Mouse (Mus musculus): ENCODE results near the gene Fbxl18.

Gene Fbxl18

GRCm38 (mm10) chr5:142823096-142824062 lies 71.8 kb downstream of the Fbxl18 start:
- peak; percentile 91 for DNase-seq (ENCODE audit: low read depth, low spot score)

- peak; percentile 71 for DNase-seq (ENCODE audit: low read depth, low spot score)
Measured at GRCm38 (mm10) chr5:142822286-142823095, 72.7 kb downstream of the Fbxl18 start.

GRCm38 (mm10) chr5:142821974-142822285 lies 73.3 kb downstream of the Fbxl18 start:
- DNase-seq (ENCODE audit: low read depth, low spot score), result no peak

DNA sequence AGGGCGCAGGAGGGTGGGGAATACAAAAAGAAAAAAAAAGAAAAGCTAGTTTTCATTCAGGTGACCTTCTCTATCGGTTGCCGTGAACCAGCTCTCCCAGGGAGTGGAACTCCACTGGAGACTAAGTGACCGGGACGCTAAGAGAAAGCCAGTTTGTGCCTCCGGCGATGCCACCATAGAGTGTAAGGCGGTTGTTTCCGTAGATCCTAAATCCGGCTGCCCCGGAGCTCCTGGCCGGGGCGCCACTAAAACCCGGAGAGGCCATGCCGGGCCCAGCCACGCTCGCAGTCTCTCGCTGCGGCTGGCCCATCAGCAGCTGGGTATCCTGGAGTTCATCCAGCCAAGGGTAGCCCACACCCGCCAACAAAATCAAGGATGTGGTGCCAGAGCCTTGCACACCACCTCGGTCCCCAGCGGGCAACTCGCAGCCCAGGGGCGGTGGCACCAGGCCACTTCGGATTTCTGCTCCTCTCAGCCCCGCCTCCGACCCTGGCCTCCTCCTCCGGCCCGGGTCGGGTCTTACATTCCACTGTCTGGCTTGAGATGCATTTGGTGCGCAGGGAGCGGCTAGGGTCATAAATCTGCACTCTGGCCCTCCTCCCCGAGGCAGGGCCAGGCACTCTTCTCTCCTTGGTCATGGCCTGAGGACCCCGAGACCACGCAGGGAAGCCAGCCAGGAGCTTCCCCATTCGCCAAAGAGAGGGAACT lies 73.8 kb downstream of the Fbxl18 start:
- peak; percentile 98 for DNase-seq (ENCODE audit: low read depth, low spot score)

GRCm38 (mm10) chr5:142820276-142821265 lies 74.7 kb downstream of the Fbxl18 start:
- peak; percentile 68 for DNase-seq (ENCODE audit: low read depth, low spot score)

- peak; percentile 83 for DNase-seq (ENCODE audit: low read depth, low spot score)
Measured at GRCm38 (mm10) chr5:142819385-142820275, 75.6 kb downstream of the Fbxl18 start.

DNA sequence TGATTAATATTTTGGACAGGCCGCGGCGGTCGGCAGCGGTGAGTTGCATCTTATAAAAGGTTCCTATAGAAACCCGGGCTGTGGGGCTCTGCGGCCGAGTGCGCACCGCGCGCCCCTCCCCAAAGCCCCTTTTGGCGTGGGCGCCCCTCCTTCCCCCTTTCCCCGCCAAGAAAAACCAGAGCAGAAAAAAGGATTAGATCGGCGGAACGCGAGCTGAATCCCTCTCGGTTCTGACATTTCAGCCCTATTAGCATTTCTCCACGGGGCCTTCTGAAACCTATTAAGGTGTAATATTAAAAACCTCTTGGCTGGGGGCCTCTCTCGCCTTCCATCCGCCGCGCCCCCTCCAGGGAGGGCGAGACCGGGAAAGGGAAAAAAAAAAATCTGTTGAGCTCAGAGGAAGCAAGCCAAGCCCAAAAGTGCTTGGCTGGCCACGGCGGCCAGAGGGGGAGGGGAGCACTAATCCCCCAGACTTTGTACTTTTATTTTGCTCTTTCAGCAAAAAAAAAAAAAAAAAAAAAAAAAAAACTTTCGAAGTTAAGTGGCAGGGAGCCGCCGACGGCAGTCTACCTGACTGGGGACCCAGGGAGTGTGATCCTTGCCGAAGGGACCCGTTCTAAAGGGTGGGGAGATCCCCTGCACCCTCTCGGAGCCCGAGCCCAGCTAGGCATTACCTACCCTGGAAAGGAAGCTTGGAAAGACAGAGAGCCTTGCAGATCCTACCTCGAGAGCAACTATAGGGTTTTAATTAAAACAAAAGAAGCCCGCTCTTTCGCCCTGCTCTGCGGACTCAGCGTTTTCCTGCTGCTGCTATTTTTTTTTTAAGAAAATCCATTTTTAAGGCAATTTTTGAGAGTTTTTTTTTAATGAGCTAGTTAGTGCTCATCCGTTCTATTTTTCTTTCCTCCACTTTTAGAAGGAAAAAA lies 76.5 kb downstream of the Fbxl18 start:
- DNase-seq (ENCODE audit: low read depth, low spot score), result peak; percentile 79

GRCm38 (mm10) chr5:142817524-142818434 lies 77.4 kb downstream of the Fbxl18 start, which contains the start of gene Tnrc18:
Gene Tnrc18, minus strand, starts transcription at chr5:142817662.
- DNase-seq (ENCODE audit: low read depth, low spot score), result peak; percentile 99
